Mouse (Mus musculus): ENCODE measurements around the gene Dnajb5.

- no peak for TF ChIP-seq CTCF (IDR thresholded peaks at IDR 0.05; ENCODE audit: extremely low read depth, insufficient read depth, insufficient read length, insufficient replicate concordance)
- TF ChIP-seq POLR2A (IDR thresholded peaks at IDR 0.05; ENCODE audit: low read depth, low read length): no peak
Measured at GRCm38 (mm10) chr4:42920726-42921125, 28.9 kb upstream of the Dnajb5 start.

Measured in spleen, adult 2 months (tissue).